Mouse (Mus musculus): ENCODE data around the gene Lcorl. TPM values are rescaled to one million over a fixed set of nuclear protein-coding genes. Genes with fewer than 3 reads are reported as not detected.

The Lcorl gene
- total RNA-seq, 2 experiments from 2014 or later: 5.3 to 6.1 TPM

Other genes starting within 250 kb of the Lcorl start
- gene Fam184b, start 218.0 kb downstream of the Lcorl start, total RNA-seq (2021): under 1 TPM; 0.48 to 0.95 TPM
- gene Ncapg, start 187.7 kb downstream of the Lcorl start, total RNA-seq (2021): not detected

All from gastrocnemius, adult 18-20 months (tissue).